Mouse (Mus musculus) myocyte (in vitro differentiated cells): Measurements from ENCODE around the gene Fam160a1.

Experiments
- E2F4 ChIP-seq: IDR thresholded peaks from one replicate; pipeline ENCODE4 v1.6.1; 2011; ENCODE audit warnings: mild to moderate bottlenecking, control low read depth, moderate library complexity; ENCODE audit not compliant: insufficient read depth
- MAX ChIP-seq: IDR thresholded peaks from one replicate; pipeline ENCODE4 v1.6.1; 2011; ENCODE audit warnings: low read depth, mild to moderate bottlenecking, control low read depth
- MYOD1 ChIP-seq, 3 experiments: IDR thresholded peaks; one replicate each; pipeline ENCODE4 v1.6.1; 2011; ENCODE audit warnings: control low read depth in 2 of 3, low read depth in 2 of 3, mild to moderate bottlenecking in 2 of 3, moderate library complexity in 1 of 3; ENCODE audit not compliant: insufficient read length in 2 of 3, control insufficient read depth in 1 of 3
- MYOG ChIP-seq, 3 experiments: IDR thresholded peaks; one replicate each; pipeline ENCODE4 v1.6.1; 2011; ENCODE audit warnings: control low read depth in 2 of 3, low read depth in 2 of 3, mild to moderate bottlenecking in 2 of 3; ENCODE audit not compliant: insufficient read length in 2 of 3, control insufficient read depth in 1 of 3, insufficient read depth in 1 of 3
- POLR2A ChIP-seq: IDR thresholded peaks from one replicate; pipeline ENCODE4 v1.6.1; 2011; ENCODE audit warnings: low read depth, mild to moderate bottlenecking, control low read depth, moderate library complexity; ENCODE audit not compliant: insufficient read length
- POLR2AphosphoS2 ChIP-seq: IDR thresholded peaks from one replicate; pipeline ENCODE4 v1.6.1; 2011; ENCODE audit warnings: low read depth, control low read depth; ENCODE audit not compliant: insufficient read length
- TCF12 ChIP-seq: IDR thresholded peaks from one replicate; pipeline ENCODE4 v1.6.1; 2011; ENCODE audit warnings: mild to moderate bottlenecking, control low read depth; ENCODE audit not compliant: poor library complexity, insufficient read depth, severe bottlenecking

DNA sequence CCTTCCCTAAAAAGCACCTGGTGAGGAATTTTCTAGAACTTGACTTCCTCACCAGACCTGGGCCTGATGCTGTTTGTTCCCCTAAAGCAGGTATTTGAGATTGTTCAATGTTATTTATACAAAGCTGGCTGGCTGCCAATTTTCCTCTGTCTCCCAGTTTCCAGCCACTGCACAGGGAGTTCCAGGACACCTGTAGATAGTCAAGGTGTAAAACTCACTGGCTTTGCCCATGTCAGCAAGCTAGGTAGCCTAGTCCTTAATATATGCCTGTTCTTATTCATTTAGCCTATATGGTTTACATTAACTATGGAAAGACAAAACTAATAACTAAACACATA lies 25.8 kb upstream of the Fam160a1 start:
- TF ChIP-seq POLR2AphosphoS2 (no peak), MAX (no peak), MYOD1 (IDR thresholded peaks at IDR 0.05; ENCODE audit: control insufficient read depth in 1 of 3, insufficient read length in 2 of 3, low read depth in 2 of 3) (no peak), POLR2A (no peak), TCF12 (no peak), E2F4 (no peak), MYOG (IDR thresholded peaks at IDR 0.05; ENCODE audit: control insufficient read depth in 1 of 3, insufficient read depth in 1 of 3, insufficient read length in 2 of 3, low read depth in 2 of 3) (no peak)
